ENCODE assay signal across 35 mouse cellular contexts in genomic region chr1:104318020-104318419, GRCm38 (mm10).
"Had no signal": no experiment of that assay in that cellular context is flagged by ENCODE, and none has a peak within 500 bp of the region (broad histone marks: within the 10 kb centered on the region; RNA-seq: fewer than 3 reads in every experiment).

No protein-coding gene starts in this region.

- H3K27me3 ChIP-seq: heart, embryonic 12.5 days; heart, embryonic 13.5 days; heart, embryonic 15.5 days; hindbrain, embryonic 12.5 days; hindbrain, embryonic 13.5 days; hindbrain, embryonic 15.5 days; intestine, embryonic 15.5 days; kidney, embryonic 15.5 days had no signal

- H3K36me3 ChIP-seq: heart, embryonic 12.5 days; heart, embryonic 13.5 days; heart, embryonic 15.5 days; hindbrain, embryonic 10.5 days; hindbrain, embryonic 12.5 days; hindbrain, embryonic 13.5 days; hindbrain, embryonic 15.5 days; intestine, embryonic 15.5 days; kidney, embryonic 15.5 days had no signal

- H3K4me2 ChIP-seq: heart, embryonic 11.5 days; heart, embryonic 12.5 days; heart, embryonic 13.5 days; heart, embryonic 15.5 days; hindbrain, embryonic 12.5 days; hindbrain, embryonic 13.5 days; hindbrain, embryonic 14.5 days; hindbrain, embryonic 15.5 days; intestine, embryonic 15.5 days; kidney, embryonic 15.5 days had no signal

- H3K27ac ChIP-seq: heart, embryonic 13.5 days; heart, embryonic 15.5 days; hindbrain, embryonic 10.5 days; hindbrain, embryonic 12.5 days; hindbrain, embryonic 13.5 days; hindbrain, embryonic 14.5 days; hindbrain, embryonic 15.5 days; hindbrain, postnatal 0 days; intestine, embryonic 15.5 days; kidney, embryonic 15.5 days; kidney, postnatal 0 days; layer of hippocampus, adult 2 months; left cerebral cortex, adult 2 months had no signal

- H3K9me3 ChIP-seq: heart, embryonic 12.5 days; heart, embryonic 13.5 days; heart, embryonic 15.5 days; hindbrain, embryonic 10.5 days; hindbrain, embryonic 12.5 days; hindbrain, embryonic 13.5 days; hindbrain, embryonic 15.5 days; intestine, embryonic 15.5 days; kidney, embryonic 15.5 days had no signal

- DNase-seq: heart, postnatal 10 days; heart, postnatal 14 days; heart, postnatal 36 days; heart, postnatal 4 days; kidney, adult 11 months; kidney, adult 18-20 months; kidney, adult 2 months; kidney, adult 8-10 months; kidney, adult 9 months; kidney, postnatal 10 days; kidney, postnatal 14 days; kidney, postnatal 25 days; kidney, postnatal 36 days; kidney, postnatal 4 days; layer of hippocampus, adult 9-11 months; layer of hippocampus, postnatal 36 days had no signal

- ATAC-seq: hindbrain, embryonic 16.5 days; hindbrain, postnatal 0 days; inflammation-experienced regulatory T-cells, adult 6 months; intestine, embryonic 15.5 days; intestine, embryonic 16.5 days; intestine, postnatal 0 days had no signal

- H3K4me1 ChIP-seq: heart, embryonic 12.5 days; heart, embryonic 13.5 days; heart, embryonic 15.5 days; hindbrain, embryonic 10.5 days; hindbrain, embryonic 12.5 days; hindbrain, embryonic 13.5 days; hindbrain, embryonic 15.5 days; intestine, embryonic 15.5 days; kidney, embryonic 15.5 days had no signal

- H3K9ac ChIP-seq: heart, embryonic 12.5 days; heart, embryonic 13.5 days; heart, embryonic 15.5 days; hindbrain, embryonic 12.5 days; hindbrain, embryonic 13.5 days; hindbrain, embryonic 14.5 days; hindbrain, embryonic 15.5 days; intestine, embryonic 15.5 days; kidney, embryonic 15.5 days had no signal

- H3K4me3 ChIP-seq: heart, embryonic 12.5 days; heart, embryonic 13.5 days; heart, embryonic 15.5 days; hindbrain, embryonic 10.5 days; hindbrain, embryonic 12.5 days; hindbrain, embryonic 13.5 days; hindbrain, embryonic 15.5 days; intestine, embryonic 15.5 days; kidney, embryonic 15.5 days; layer of hippocampus, adult 2 months; left cerebral cortex, adult 2 months had no signal
